In genomic region chr1:81287088-81287487, GRCm38 (mm10) we compare ENCODE assay signal across 9 mouse cellular contexts.
DNase-seq lines count a peak whose midpoint lies in the region; ATAC-seq lines count a peak whose summit lies in the region.
"Had no signal": no experiment of that assay in that cellular context is flagged by ENCODE, and none has a peak within 500 bp of the region (broad histone marks: within the 10 kb centered on the region; RNA-seq: fewer than 3 reads in every experiment).

No protein-coding gene starts in this region.

- DNase-seq in adrenal gland, adult 2 months, result peak; percentile 1
- DNase-seq in adrenal gland, postnatal 25 days, result no peak
- peak; percentile 14 for DNase-seq in right cerebral cortex, adult 18-20 months
- no peak for DNase-seq in right cerebral cortex, postnatal 14 days
- DNase-seq in layer of hippocampus, postnatal 14 days (ENCODE audit: low spot score in 2 of 2), result peak; percentile 21 to 33
- DNase-seq in retina, embryonic 14.5 days (ENCODE audit: low spot score), result peak; percentile 86
- no peak for DNase-seq in gastrocnemius, postnatal 4 days (ENCODE audit: low spot score in 2 of 2)

- H3K9ac ChIP-seq in forebrain, embryonic 12.5 days, result no peak overlapping the region
- H3K9ac ChIP-seq: stomach, embryonic 15.5 days had no signal

- H3K27me3 ChIP-seq in forebrain, embryonic 12.5 days, result no peaks in the 10 kb centered on the region
- H3K27me3 ChIP-seq: stomach, embryonic 15.5 days had no signal

- peak; percentile 63; the same call in 1 of the 2 replicates for ATAC-seq in forebrain, embryonic 12.5 days (ENCODE audit: low FRiP score)

- no peaks in the 10 kb centered on the region for H3K9me3 ChIP-seq in forebrain, embryonic 12.5 days
- H3K9me3 ChIP-seq: stomach, embryonic 15.5 days had no signal

- H3K4me1 ChIP-seq in forebrain, embryonic 12.5 days, result no peaks in the 10 kb centered on the region
- H3K4me1 ChIP-seq: stomach, embryonic 15.5 days had no signal

- no peak overlapping the region for H3K27ac ChIP-seq in forebrain, embryonic 12.5 days
- H3K27ac ChIP-seq: stomach, embryonic 15.5 days had no signal

- no peak overlapping the region for H3K4me2 ChIP-seq in forebrain, embryonic 12.5 days
- H3K4me2 ChIP-seq: stomach, embryonic 15.5 days had no signal

- no peak overlapping the region for H3K4me3 ChIP-seq in forebrain, embryonic 12.5 days (replicated peaks)
- H3K4me3 ChIP-seq: stomach, embryonic 15.5 days had no signal

- no peaks in the 10 kb centered on the region for H3K36me3 ChIP-seq in forebrain, embryonic 12.5 days (replicated peaks)
- H3K36me3 ChIP-seq: stomach, embryonic 15.5 days had no signal

Comparison
In these comparisons a context has a peak if more than half of its experiments do, and no peak if none do; other contexts are left out.
1. DNase-seq: peak in adrenal gland, adult 2 months (single experiment), right cerebral cortex, adult 18-20 months (single experiment), layer of hippocampus, postnatal 14 days (2 of 2) and retina, embryonic 14.5 days (single experiment); none in adrenal gland, postnatal 25 days (single experiment), right cerebral cortex, postnatal 14 days (single experiment) and gastrocnemius, postnatal 4 days (0 of 2).